Mouse (Mus musculus) liver, embryonic 16.5 days (tissue): ENCODE measurements around the gene Apol9b. TPM values are rescaled to one million over a fixed set of nuclear protein-coding genes. Genes with fewer than 3 reads are reported as not detected.
"Not testable (repeated sequence)": the region's sequence is repeated elsewhere in the genome, so short reads cannot be mapped to it uniquely, and the experiment has no call there.

Experiments used
- ATAC-seq: fragments of 200-750 bp; cut with Nextera tagmentation; 2 replicates; pipeline ENCODE4 v1.8.0; 2017; ENCODE audit warnings: low read depth, mild to moderate bottlenecking, moderate number of reproducible peaks, moderate library complexity
- H3K27ac ChIP-seq: fragments of 300-500 bp; sonication (generic); 2 replicates; pipeline ENCODE4 v1.5.1; 2014; ENCODE audit warnings: mild to moderate bottlenecking, low read length
- H3K27me3 ChIP-seq: fragments of 300-500 bp; sonication (generic); 2 replicates; pipeline ENCODE4 v1.6.1; 2014; ENCODE audit warnings: low read depth, low read length, mixed read lengths; ENCODE audit not compliant: control insufficient read depth, insufficient read depth
- H3K36me3 ChIP-seq: fragments of 300-500 bp; sonication (generic); 2 replicates; pipeline ENCODE4 v1.6.1; 2014; ENCODE audit warnings: mild to moderate bottlenecking; ENCODE audit not compliant: control insufficient read depth, insufficient read depth
- H3K4me1 ChIP-seq: fragments of 300-500 bp; sonication (generic); 2 replicates; pipeline ENCODE4 v1.6.1; 2014; ENCODE audit warnings: low read depth, low read length, mixed read lengths; ENCODE audit not compliant: control insufficient read depth
- H3K4me2 ChIP-seq: fragments of 300-500 bp; sonication (generic); 2 replicates; pipeline ENCODE4 v1.6.1; 2014; ENCODE audit warnings: low read depth, low read length, mixed read lengths
- H3K4me3 ChIP-seq: fragments of 300-500 bp; sonication (generic); 2 replicates; pipeline ENCODE4 v1.5.1; 2014; ENCODE audit warnings: low read depth, mild to moderate bottlenecking, low read length
- H3K9ac ChIP-seq: fragments of 300-500 bp; sonication (generic); 2 replicates; pipeline ENCODE4 v1.6.1; 2014; ENCODE audit warnings: low read depth, low read length
- H3K9me3 ChIP-seq: fragments of 300-500 bp; sonication (generic); replicated peaks from 2 replicates; pipeline ENCODE4 v1.6.1; 2016; ENCODE audit warnings: low read length; ENCODE audit not compliant: control insufficient read depth
- WGBS: fragments of 180-500 bp; shearing (Covaris S2); extraction: QIAGEN DNeasy Blood & Tissue Kit; methylation state at CpG from one replicate; pipeline ENCODE4 v1.1.7; 2014; ENCODE audit not compliant: insufficient replicate concordance; 5-methylcytosine and 5-hydroxymethylcytosine counted together
- polyA plus RNA-seq: library from polyadenylated mRNA; unstranded; fragments of >200 nt; fragmentation: Nextera tagmentation; extraction: Ambion mirVana; gene quantifications from 2 replicates; pipeline ENCODE4 v1.2.1, GENCODE M21; 2015

The Apol9b gene
- polyA plus RNA-seq, 1 experiment from 2014 or later = not detected

- H3K4me3 ChIP-seq, H3K4me2 ChIP-seq, H3K27ac ChIP-seq, H3K4me1 ChIP-seq, H3K36me3 ChIP-seq, H3K27me3 ChIP-seq, H3K9me3 ChIP-seq, ATAC-seq, H3K9ac ChIP-seq: not testable (repeated sequence)
- 9% methylated on average over 2 of the region's 10 CpGs for WGBS
These were observed 4.5 kb upstream of the Apol9b start for GRCm38 (mm10) chr15:77724208-77724911.

DNA sequence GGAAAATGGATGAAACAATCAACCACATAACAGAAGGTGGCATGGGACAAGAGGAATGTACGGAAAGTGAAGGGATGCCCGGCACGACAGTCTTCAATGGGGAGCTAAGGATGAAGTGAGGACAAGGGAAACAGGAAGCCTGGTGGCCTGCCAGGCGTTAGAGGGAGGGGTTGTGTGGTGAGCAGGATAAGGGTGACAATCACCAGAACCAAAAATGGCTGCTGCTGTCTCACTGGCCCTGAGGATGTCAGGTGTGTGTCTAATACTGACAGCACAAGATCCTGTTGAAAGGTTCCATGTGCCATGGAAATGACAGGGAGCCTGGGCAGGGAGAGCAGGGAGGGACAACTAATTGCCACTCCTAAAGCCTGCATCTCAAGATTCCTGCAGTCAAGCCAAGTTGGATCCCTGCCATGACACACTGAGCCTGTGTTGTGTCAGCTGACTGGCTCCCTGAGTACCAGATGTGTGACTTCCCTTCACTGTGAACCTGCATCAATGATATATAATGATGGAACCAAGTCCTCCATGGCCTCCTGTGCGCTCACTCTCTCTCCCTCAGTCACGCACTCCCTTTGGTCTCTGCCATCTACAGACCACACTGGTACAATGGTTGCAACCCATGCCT lies 3.3 kb upstream of the Apol9b start:
- not testable (repeated sequence) for H3K4me1 ChIP-seq, H3K27ac ChIP-seq, H3K9ac ChIP-seq, H3K36me3 ChIP-seq, H3K27me3 ChIP-seq, ATAC-seq, H3K4me2 ChIP-seq, H3K4me3 ChIP-seq, H3K9me3 ChIP-seq
- WGBS = 50% methylated on average over 5 of the region's 6 CpGs

DNA sequence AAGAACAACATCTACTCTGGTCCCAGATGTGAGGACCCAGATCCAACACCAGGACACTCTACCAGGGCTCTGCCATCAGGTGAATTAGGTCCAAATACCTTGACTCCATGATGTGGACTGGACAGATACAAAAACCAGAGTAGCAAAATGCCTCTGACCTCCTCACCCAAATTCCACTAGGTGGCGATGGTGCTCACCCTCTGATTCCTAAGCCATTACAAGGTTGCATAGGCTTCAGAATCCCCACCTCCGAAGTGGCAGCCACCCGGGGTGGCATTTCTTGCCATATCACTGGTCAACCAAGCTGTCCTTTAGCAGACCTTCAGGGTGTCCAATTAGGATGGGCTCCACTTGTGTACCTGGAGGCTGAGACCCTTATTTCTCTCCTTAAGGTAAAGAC lies 1.7 kb upstream of the Apol9b start:
- not testable (repeated sequence) for H3K4me1 ChIP-seq, H3K9ac ChIP-seq, H3K4me2 ChIP-seq, H3K36me3 ChIP-seq, H3K27me3 ChIP-seq, H3K27ac ChIP-seq, H3K4me3 ChIP-seq, H3K9me3 ChIP-seq
- peak; percentile 16; the same call in 1 of the 2 replicates for ATAC-seq
- WGBS = 7% methylated on average over 3 of the region's 3 CpGs

GRCm38 (mm10) chr15:77727745-77728144 lies 1.1 kb upstream of the Apol9b start:
- H3K27me3 ChIP-seq, H3K9me3 ChIP-seq, H3K4me1 ChIP-seq, ATAC-seq, H3K4me2 ChIP-seq, H3K4me3 ChIP-seq, H3K9ac ChIP-seq, H3K36me3 ChIP-seq, H3K27ac ChIP-seq: not testable (repeated sequence)
- 68% methylated on average over 3 of the region's 3 CpGs for WGBS

DNA sequence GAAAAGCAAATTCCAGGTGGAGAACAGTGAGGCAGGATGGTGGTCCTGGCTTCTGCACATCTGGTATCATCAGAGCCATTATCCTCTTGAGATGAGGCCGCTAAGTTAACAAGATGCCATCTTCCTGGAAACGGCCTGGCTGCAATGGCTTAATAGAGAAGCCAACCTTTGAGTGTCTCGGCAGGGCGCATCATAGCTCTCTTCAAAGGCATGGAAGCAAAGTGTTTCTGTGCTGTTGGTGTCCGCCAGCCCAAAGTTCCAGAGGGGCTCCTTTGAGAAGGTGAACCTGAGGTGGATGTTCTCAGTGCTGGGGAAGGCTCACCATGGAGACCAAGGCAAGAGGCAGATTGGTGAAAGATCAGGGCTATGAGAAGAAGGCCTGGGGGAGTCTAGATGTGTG lies 2.8 kb downstream of the Apol9b start:
- Histone ChIP-seq H3K27me3 (no peaks in the 10 kb centered on the region), H3K9ac (no peak overlapping the region), H3K9me3 (no peaks in the 10 kb centered on the region), H3K4me3 (no peak overlapping the region), H3K4me1 (no peaks in the 10 kb centered on the region), H3K4me2 (no peak overlapping the region), H3K27ac (no peak overlapping the region), H3K36me3 (no peaks in the 10 kb centered on the region)
- ATAC-seq = no peak
- 65% methylated on average over 5 of the region's 5 CpGs for WGBS

- not testable (repeated sequence) for H3K36me3 ChIP-seq, H3K4me3 ChIP-seq, H3K27ac ChIP-seq, H3K4me1 ChIP-seq, H3K9ac ChIP-seq, H3K9me3 ChIP-seq, H3K27me3 ChIP-seq, ATAC-seq, H3K4me2 ChIP-seq
- 59% methylated on average over 10 of the region's 10 CpGs for WGBS
These were observed 4.0 kb downstream of the Apol9b start for GRCm38 (mm10) chr15:77732851-77733250.

DNA sequence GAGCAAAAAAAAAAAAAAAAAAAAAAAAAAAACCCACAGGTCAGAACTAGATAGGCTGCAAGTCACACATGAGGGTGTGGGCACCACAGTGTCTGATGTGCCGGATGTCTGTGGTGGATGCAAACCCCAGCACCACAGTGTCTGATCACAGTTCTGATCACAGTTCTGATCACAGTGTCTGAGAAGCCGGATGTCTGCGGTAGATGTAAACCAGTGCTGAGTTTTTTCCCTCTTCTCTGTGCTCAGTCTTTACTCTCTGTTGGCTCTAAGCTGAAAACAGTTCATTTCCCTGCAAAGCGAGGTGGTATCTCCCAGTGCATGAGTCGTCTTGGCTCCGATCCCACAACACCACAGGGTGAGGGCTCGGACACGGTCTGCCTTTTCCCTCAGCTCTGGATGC lies 4.5 kb downstream of the Apol9b start:
- not testable (repeated sequence) for H3K36me3 ChIP-seq, H3K4me1 ChIP-seq, H3K4me3 ChIP-seq, ATAC-seq, H3K27me3 ChIP-seq, H3K9ac ChIP-seq, H3K27ac ChIP-seq, H3K9me3 ChIP-seq, H3K4me2 ChIP-seq
- 51% methylated on average over 8 of the region's 8 CpGs for WGBS

GRCm38 (mm10) chr15:77733903-77734302 lies 5.1 kb downstream of the Apol9b start:
- H3K4me2 ChIP-seq, H3K9me3 ChIP-seq, H3K4me3 ChIP-seq, H3K9ac ChIP-seq, H3K36me3 ChIP-seq, H3K27ac ChIP-seq, H3K4me1 ChIP-seq, ATAC-seq, H3K27me3 ChIP-seq: not testable (repeated sequence)
- 41% methylated on average over 4 of the region's 4 CpGs for WGBS

GRCm38 (mm10) chr15:77740511-77741297 lies 11.9 kb downstream of the Apol9b start:
- WGBS = 65% methylated on average over 9 of the region's 9 CpGs
- H3K27ac ChIP-seq = no peak overlapping the region
- no peak overlapping the region for H3K4me3 ChIP-seq
- H3K4me2 ChIP-seq = no peak overlapping the region
- H3K27me3 ChIP-seq = no peaks in the 10 kb centered on the region
- no peaks in the 10 kb centered on the region for H3K9me3 ChIP-seq
- H3K9ac ChIP-seq = no peak overlapping the region
- H3K4me1 ChIP-seq = no peaks in the 10 kb centered on the region
- ATAC-seq = no peak
- peaks cover 7% of the 10 kb centered on the region for H3K36me3 ChIP-seq
